Mouse (Mus musculus) intestine, postnatal 0 days (tissue): ENCODE measurements at regions not wholly inside any gene's neighbourhood (a gene's known extent, or its start where the extent isn't known, plus 50 kb on each side); places are given as distances from the start of the nearest gene placed in this dataset.

Experiments used
- ATAC-seq: fragments of 200-750 bp; cut with Nextera tagmentation; 2 replicates; pipeline ENCODE4 v1.8.0; 2017; ENCODE audit warnings: mild to moderate bottlenecking, moderate TSS enrichment, moderate library complexity
- H3K27ac ChIP-seq: fragments of 300-500 bp; sonication (generic); 2 replicates; pipeline ENCODE4 v1.5.1; 2014; ENCODE audit warnings: mild to moderate bottlenecking, low read depth, low read length, moderate library complexity
- H3K27me3 ChIP-seq: fragments of 300-500 bp; sonication (generic); replicated peaks from 2 replicates; pipeline ENCODE4 v1.6.1; 2014; ENCODE audit warnings: low read length, mixed read lengths; ENCODE audit not compliant: control insufficient read depth, insufficient read depth
- H3K36me3 ChIP-seq: fragments of 300-500 bp; sonication (generic); 2 replicates; pipeline ENCODE4 v1.6.1; 2014; ENCODE audit warnings: mild to moderate bottlenecking, moderate library complexity; ENCODE audit not compliant: control insufficient read depth, insufficient read depth
- H3K4me1 ChIP-seq: fragments of 300-500 bp; sonication (generic); replicated peaks from 2 replicates; pipeline ENCODE4 v1.6.1; 2014; ENCODE audit warnings: antibody characterized with exemption, low read length, mixed read lengths; ENCODE audit not compliant: control insufficient read depth, insufficient read depth
- H3K4me2 ChIP-seq: fragments of 300-500 bp; sonication (generic); replicated peaks from 2 replicates; pipeline ENCODE4 v1.6.1; 2014; ENCODE audit warnings: low read depth, mild to moderate bottlenecking, moderate library complexity
- H3K4me3 ChIP-seq: fragments of 300-500 bp; sonication (generic); 2 replicates; pipeline ENCODE4 v1.5.1; 2014; ENCODE audit warnings: low read depth, low read length
- H3K9ac ChIP-seq: fragments of 300-500 bp; sonication (generic); 2 replicates; pipeline ENCODE4 v1.6.1; 2014; ENCODE audit warnings: mild to moderate bottlenecking, low read depth, low read length
- H3K9me3 ChIP-seq: fragments of 300-500 bp; sonication (generic); 2 replicates; pipeline ENCODE4 v1.6.1; 2016; ENCODE audit warnings: mixed run types; ENCODE audit not compliant: control insufficient read depth
- CTCF ChIP-seq: sonication (generic); IDR thresholded peaks from 2 replicates; pipeline ENCODE4 v1.5.1; 2016; ENCODE audit warnings: low read depth, mild to moderate bottlenecking, control low read depth, antibody characterized with exemption, moderate library complexity
- WGBS: fragments of 180-500 bp; shearing (Covaris S2); extraction: QIAGEN DNeasy Blood & Tissue Kit; methylation state at CpG from one replicate; pipeline ENCODE4 v1.1.7; 2014; 5-methylcytosine and 5-hydroxymethylcytosine counted together

DNA sequence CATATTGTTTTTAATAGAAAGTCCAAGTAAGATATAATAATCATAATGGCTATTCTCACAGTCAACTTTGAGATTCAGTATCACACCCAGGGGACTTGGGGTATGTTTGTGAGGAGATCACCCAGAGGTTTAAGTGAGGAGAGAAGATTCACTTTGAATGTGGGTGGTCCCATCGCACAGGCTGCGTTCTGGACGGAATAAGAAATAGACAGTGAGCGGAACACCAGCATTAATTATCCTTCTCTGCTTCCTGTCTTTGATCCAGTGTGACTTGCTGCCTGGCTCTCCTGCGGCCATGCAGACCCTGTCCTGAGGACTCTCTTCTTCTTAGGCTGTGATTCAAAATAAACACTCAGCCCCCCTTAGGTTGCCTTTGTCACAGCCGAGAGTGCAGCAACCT is 60.6 kb upstream of the Kras start:
- Histone ChIP-seq H3K4me1 (no peaks in the 10 kb centered on the region), H3K36me3 (no peaks in the 10 kb centered on the region), H3K27me3 (no peaks in the 10 kb centered on the region), H3K4me2 (no peak overlapping the region), H3K9me3 (no peaks in the 10 kb centered on the region), H3K27ac (no peak overlapping the region), H3K9ac (no peak overlapping the region), H3K4me3 (no peak overlapping the region)
- no peak for TF ChIP-seq CTCF
- ATAC-seq: no peak
- 62% methylated on average over 6 of the region's 6 CpGs for WGBS

- no peak overlapping the region for H3K9ac ChIP-seq
- H3K4me2 ChIP-seq: no peak overlapping the region
- H3K4me3 ChIP-seq: no peak overlapping the region
- H3K4me1 ChIP-seq: peaks cover under 1% of the 10 kb centered on the region; the same call in 1 of the 2 replicates
- no peaks in the 10 kb centered on the region for H3K9me3 ChIP-seq
- no peak for ATAC-seq
- 71% methylated on average over 3 of the region's 3 CpGs for WGBS
- H3K27me3 ChIP-seq: no peaks in the 10 kb centered on the region
- H3K36me3 ChIP-seq: no peaks in the 10 kb centered on the region
- no peak for TF ChIP-seq CTCF
- H3K27ac ChIP-seq: no peak overlapping the region
These were observed 59.0 kb upstream of the Kras start for GRCm38 (mm10) chr6:145309025-145309424.

GRCm38 (mm10) chr6:145307237-145307636 is 57.2 kb upstream of the Kras start:
- Histone ChIP-seq H3K27me3 (no peaks in the 10 kb centered on the region), H3K4me1 (peaks cover 8% of the 10 kb centered on the region), H3K9me3 (no peaks in the 10 kb centered on the region), H3K4me2 (no peak overlapping the region), H3K27ac (no peak overlapping the region; the same call in 1 of the 2 replicates), H3K9ac (no peak overlapping the region), H3K36me3 (no peaks in the 10 kb centered on the region), H3K4me3 (no peak overlapping the region)
- WGBS: 93% methylated on average over 8 of the region's 8 CpGs
- TF ChIP-seq CTCF: no peak
- no peak for ATAC-seq

DNA sequence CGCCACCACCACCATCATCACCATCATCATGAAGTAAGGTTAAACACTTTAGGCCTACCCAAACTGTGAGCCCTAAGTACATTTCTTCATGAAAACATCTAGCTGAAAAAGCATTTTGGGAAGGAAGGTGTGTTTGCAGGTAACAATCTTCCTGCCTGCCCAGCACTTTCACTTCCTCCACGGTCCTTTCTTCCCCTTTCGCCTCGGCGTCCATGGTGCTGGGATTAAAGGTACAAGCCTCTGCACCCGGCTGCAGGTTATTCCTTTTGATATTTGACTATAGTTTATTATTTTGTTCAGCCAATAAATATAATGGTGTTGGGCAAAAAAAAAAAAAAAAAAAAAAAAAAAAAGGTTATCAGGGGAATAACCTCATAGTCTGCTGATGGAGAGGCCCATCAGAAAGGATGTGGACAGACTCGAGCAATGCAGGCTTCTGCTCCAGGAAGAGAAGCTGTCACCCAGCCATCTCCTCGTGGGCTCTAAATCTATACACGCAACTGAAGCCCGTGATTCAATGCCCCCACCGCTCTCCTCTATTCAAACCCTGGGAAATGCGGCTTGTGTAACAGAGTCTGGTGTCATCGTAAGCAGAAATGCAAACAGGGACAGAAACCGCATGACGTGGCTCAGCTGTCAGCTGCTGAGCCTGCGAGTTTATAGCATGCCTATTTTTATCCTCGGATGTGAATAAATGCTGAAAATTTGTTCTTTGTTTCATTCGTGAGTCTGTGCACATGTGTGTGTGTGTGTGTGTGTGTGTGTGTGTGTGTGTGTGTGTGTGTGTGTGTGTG is 56.5 kb upstream of the Kras start:
- Histone ChIP-seq H3K4me1 (peaks cover 8% of the 10 kb centered on the region), H3K9me3 (no peaks in the 10 kb centered on the region), H3K9ac (no peak overlapping the region), H3K27me3 (no peaks in the 10 kb centered on the region), H3K27ac (no peak overlapping the region), H3K36me3 (no peaks in the 10 kb centered on the region), H3K4me3 (no peak overlapping the region), H3K4me2 (no peak overlapping the region)
- no peak for ATAC-seq
- no peak for TF ChIP-seq CTCF
- 65% methylated on average over 18 of the region's 18 CpGs for WGBS

GRCm38 (mm10) chr6:145305669-145306068 is 55.6 kb upstream of the Kras start:
- H3K4me1 ChIP-seq: peaks cover 8% of the 10 kb centered on the region
- no peak overlapping the region for H3K27ac ChIP-seq
- no peak overlapping the region for H3K4me3 ChIP-seq
- no peaks in the 10 kb centered on the region for H3K9me3 ChIP-seq
- ATAC-seq: no peak
- TF ChIP-seq CTCF: no peak
- H3K36me3 ChIP-seq: no peaks in the 10 kb centered on the region
- H3K4me2 ChIP-seq: no peak overlapping the region
- 95% methylated on average over 5 of the region's 5 CpGs for WGBS
- H3K9ac ChIP-seq: no peak overlapping the region
- H3K27me3 ChIP-seq: no peaks in the 10 kb centered on the region

- Histone ChIP-seq H3K9me3 (no peaks in the 10 kb centered on the region), H3K4me1 (peaks cover 8% of the 10 kb centered on the region), H3K9ac (0 out of 2 replicates have a peak overlapping the region, but pooled peaks have one; percentile 8), H3K4me2 (peak overlapping the region; percentile 53), H3K4me3 (peak overlapping the region; percentile 14), H3K36me3 (no peaks in the 10 kb centered on the region), H3K27ac (no peak overlapping the region), H3K27me3 (no peaks in the 10 kb centered on the region)
- no peak; the same call in 1 of the 2 replicates for ATAC-seq
- 12% methylated on average over 18 of the region's 18 CpGs for WGBS
- TF ChIP-seq CTCF: no peak
These were observed 53.6 kb upstream of the Kras start for GRCm38 (mm10) chr6:145303641-145304070.
